Mouse (Mus musculus): ENCODE measurements at regions not wholly inside any gene's neighbourhood (a gene's known extent, or its start where the extent isn't known, plus 50 kb on each side); places are given as distances from the start of the nearest gene placed in this dataset.
A peak's percentile ranks its signal among the peaks of the same experiment; 100 is the strongest.

- no peak for TF ChIP-seq GATA4 (IDR thresholded peaks at IDR 0.05; ENCODE audit: insufficient replicate concordance, low read length)
These were observed 359.3 kb upstream of the Olfr161 start for GRCm38 (mm10) chr16:3231566-3231965.

- no peak for TF ChIP-seq GATA4 (IDR thresholded peaks at IDR 0.05; ENCODE audit: insufficient replicate concordance, low read length)
These were observed 358.2 kb upstream of the Olfr161 start for GRCm38 (mm10) chr16:3232610-3233009.

GRCm38 (mm10) chr16:3234063-3234462, 356.8 kb upstream of the Olfr161 start:
- TF ChIP-seq GATA4 (IDR thresholded peaks at IDR 0.05; ENCODE audit: insufficient replicate concordance, low read length): no peak

GRCm38 (mm10) chr16:3240982-3241719, 349.7 kb upstream of the Olfr161 start:
- no peak for TF ChIP-seq GATA4 (IDR thresholded peaks at IDR 0.05; ENCODE audit: insufficient replicate concordance, low read length)

GRCm38 (mm10) chr16:3241939-3242338, 348.9 kb upstream of the Olfr161 start:
- no peak for TF ChIP-seq GATA4 (IDR thresholded peaks at IDR 0.05; ENCODE audit: insufficient replicate concordance, low read length)

- no peak for TF ChIP-seq GATA4 (IDR thresholded peaks at IDR 0.05; ENCODE audit: insufficient replicate concordance, low read length)
These were observed 344.4 kb upstream of the Olfr161 start for GRCm38 (mm10) chr16:3246422-3246821.

GRCm38 (mm10) chr16:3247006-3247754, 343.7 kb upstream of the Olfr161 start:
- TF ChIP-seq GATA4 (IDR thresholded peaks at IDR 0.05; ENCODE audit: insufficient replicate concordance, low read length): peak; percentile 31; the same call in 1 of the 2 replicates

- TF ChIP-seq GATA4 (IDR thresholded peaks at IDR 0.05; ENCODE audit: insufficient replicate concordance, low read length): no peak
These were observed 343.1 kb upstream of the Olfr161 start for GRCm38 (mm10) chr16:3247755-3248110.

- TF ChIP-seq GATA4 (IDR thresholded peaks at IDR 0.05; ENCODE audit: insufficient replicate concordance, low read length): no peak
These were observed 337.0 kb upstream of the Olfr161 start for GRCm38 (mm10) chr16:3253885-3254284.

- TF ChIP-seq GATA4 (IDR thresholded peaks at IDR 0.05; ENCODE audit: insufficient replicate concordance, low read length): no peak
These were observed 334.8 kb upstream of the Olfr161 start for GRCm38 (mm10) chr16:3256051-3256450.

- TF ChIP-seq GATA4 (IDR thresholded peaks at IDR 0.05; ENCODE audit: insufficient replicate concordance, low read length): no peak
These were observed 325.5 kb upstream of the Olfr161 start for GRCm38 (mm10) chr16:3265351-3265750.

GRCm38 (mm10) chr16:3271819-3272490, 318.9 kb upstream of the Olfr161 start:
- TF ChIP-seq GATA4 (IDR thresholded peaks at IDR 0.05; ENCODE audit: insufficient replicate concordance, low read length): no peak

GRCm38 (mm10) chr16:3273427-3273826, 317.4 kb upstream of the Olfr161 start:
- TF ChIP-seq GATA4 (IDR thresholded peaks at IDR 0.05; ENCODE audit: insufficient replicate concordance, low read length): no peak
